Mouse (Mus musculus) hindbrain, embryonic 11.5 days (tissue): Measurements from ENCODE around the gene Kctd15. TPM values are rescaled to one million over a fixed set of nuclear protein-coding genes. Genes with fewer than 3 reads are reported as not detected.

Experiments used
- ATAC-seq: fragments of 200-750 bp; cut with Nextera tagmentation; 2 replicates; pipeline ENCODE4 v1.8.0; 2017; ENCODE audit warnings: mild to moderate bottlenecking, moderate TSS enrichment, moderate library complexity; ENCODE audit not compliant: low FRiP score
- DNase-seq: peaks from one replicate; pipeline ENCODE4 v3.0.0-alpha.2; 2015; ENCODE audit warnings: low spot score
- H3K27ac ChIP-seq: fragments of 300-500 bp; sonication (generic); 2 replicates; pipeline ENCODE4 v1.5.1; 2014; ENCODE audit warnings: mild to moderate bottlenecking, low read depth, low read length
- H3K27me3 ChIP-seq: fragments of 300-500 bp; sonication (generic); 2 replicates; pipeline ENCODE4 v1.6.1; 2014; ENCODE audit warnings: mild to moderate bottlenecking, low read length, moderate library complexity, mixed read lengths; ENCODE audit not compliant: control insufficient read depth, insufficient read depth
- H3K36me3 ChIP-seq: fragments of 300-500 bp; sonication (generic); 2 replicates; pipeline ENCODE4 v1.6.1; 2014; ENCODE audit warnings: mild to moderate bottlenecking, low read length, moderate library complexity, mixed read lengths; ENCODE audit not compliant: control insufficient read depth, insufficient read depth
- H3K4me1 ChIP-seq: fragments of 300-500 bp; sonication (generic); replicated peaks from 2 replicates; pipeline ENCODE4 v1.6.1; 2014; ENCODE audit warnings: low read length, mixed read lengths; ENCODE audit not compliant: control insufficient read depth, insufficient read depth
- H3K4me2 ChIP-seq: fragments of 300-500 bp; sonication (generic); replicated peaks from 2 replicates; pipeline ENCODE4 v1.6.1; 2014; ENCODE audit warnings: mild to moderate bottlenecking, low read depth, low read length
- H3K4me3 ChIP-seq: fragments of 300-500 bp; sonication (generic); 2 replicates; pipeline ENCODE4 v1.5.1; 2014; ENCODE audit warnings: low read depth, low read length
- H3K9ac ChIP-seq: fragments of 300-500 bp; sonication (generic); 2 replicates; pipeline ENCODE4 v1.6.1; 2014; ENCODE audit warnings: low read depth, low read length
- H3K9me3 ChIP-seq: fragments of 300-500 bp; sonication (generic); 2 replicates; pipeline ENCODE4 v1.6.1; 2016; ENCODE audit warnings: low read length; ENCODE audit not compliant: control insufficient read depth
- WGBS: fragments of 180-500 bp; shearing (Covaris S2); extraction: QIAGEN DNeasy Blood & Tissue Kit; methylation state at CpG from one replicate; pipeline ENCODE4 v1.1.7; 2014; 5-methylcytosine and 5-hydroxymethylcytosine counted together
- polyA plus RNA-seq: library from polyadenylated mRNA; unstranded; fragments of >200 nt; fragmentation: Nextera tagmentation; extraction: Ambion mirVana; gene quantifications from 2 replicates; pipeline ENCODE4 v1.2.1, GENCODE M21; 2014

The Kctd15 gene
- polyA plus RNA-seq, 1 experiment from 2014 or later = 12.2 TPM

DNA sequence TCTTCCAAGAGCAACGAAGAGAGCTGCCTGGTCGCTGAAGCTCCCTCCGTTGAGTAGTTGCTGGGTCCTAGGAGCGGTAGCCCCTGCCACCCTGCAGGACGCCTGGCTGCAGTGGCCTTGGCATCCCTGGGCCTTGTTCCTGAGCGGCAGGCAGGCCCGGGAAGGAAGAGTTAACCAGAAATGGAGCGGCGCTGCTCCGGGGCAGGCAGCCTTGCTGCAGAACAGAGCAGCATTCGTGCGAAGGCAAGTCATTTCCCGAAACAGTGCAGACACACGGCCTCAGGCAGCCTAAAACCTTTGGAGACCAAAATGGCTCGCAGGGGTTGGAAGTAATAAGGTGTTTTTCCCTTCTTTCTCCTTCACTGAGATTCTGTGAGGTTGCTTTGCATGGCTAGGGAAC lies 50.5 kb downstream of the Kctd15 start:
- DNase-seq = peak; percentile 37
- Histone ChIP-seq H3K27me3 (no peaks in the 10 kb centered on the region), H3K9me3 (no peaks in the 10 kb centered on the region), H3K9ac (no peak overlapping the region), H3K4me1 (0 out of 2 replicates have a peak, but pooled peaks cover 4% of the 10 kb centered on the region), H3K4me2 (no peak overlapping the region), H3K27ac (peak overlapping the region; percentile 7; the same call in 1 of the 2 replicates), H3K36me3 (no peaks in the 10 kb centered on the region), H3K4me3 (no peak overlapping the region)
- 24% methylated on average over 15 of the region's 15 CpGs for WGBS
- 0 out of 2 replicates have a peak, but pooled peaks have one; percentile 26 for ATAC-seq

DNA sequence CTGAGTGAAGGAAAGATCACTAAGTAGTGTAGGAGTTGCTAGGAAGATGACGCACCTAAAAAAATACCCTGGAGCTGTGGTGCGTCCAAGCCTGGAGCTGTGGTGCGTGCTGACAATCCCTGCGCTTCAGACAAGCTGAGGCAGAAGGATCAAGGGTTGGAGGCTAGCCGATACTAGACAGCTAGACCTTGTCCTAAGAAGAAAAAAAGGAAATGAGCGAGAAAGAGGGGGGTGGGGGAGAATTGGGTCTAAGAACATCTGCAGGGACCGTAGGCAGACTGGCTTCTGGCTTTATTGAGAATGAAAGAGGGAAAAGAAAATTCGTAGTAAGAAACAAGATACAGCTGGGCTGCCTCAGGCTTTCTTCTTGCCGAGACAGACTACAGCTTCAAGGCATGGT lies 58.0 kb downstream of the Kctd15 start:
- ATAC-seq (no peak), DNase-seq (no peak)
- Histone ChIP-seq H3K4me2 (no peak overlapping the region), H3K27ac (no peak overlapping the region), H3K27me3 (no peaks in the 10 kb centered on the region), H3K9ac (no peak overlapping the region), H3K4me3 (no peak overlapping the region), H3K4me1 (no peaks in the 10 kb centered on the region), H3K36me3 (no peaks in the 10 kb centered on the region), H3K9me3 (no peaks in the 10 kb centered on the region)
- WGBS = 66% methylated on average over 9 of the region's 9 CpGs

DNA sequence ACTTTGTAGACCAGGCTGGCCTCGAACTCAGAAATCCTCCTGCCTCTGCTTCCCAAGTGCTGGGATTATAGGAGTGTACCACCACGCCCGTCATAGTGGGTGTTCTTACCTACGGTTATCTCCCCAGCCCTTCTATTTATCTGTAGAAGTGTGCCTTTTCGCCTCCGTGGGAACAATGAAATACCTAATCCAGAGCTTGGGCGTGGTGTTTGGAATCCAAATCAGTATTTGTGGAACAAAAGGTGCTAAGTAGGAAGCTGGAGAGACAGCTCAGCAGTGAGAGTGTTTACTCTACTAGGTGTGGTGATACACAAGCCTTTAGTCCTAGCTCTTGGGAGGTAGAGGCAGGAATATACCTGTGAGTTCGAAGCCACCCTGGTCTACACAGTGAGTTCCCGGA lies 58.5 kb downstream of the Kctd15 start:
- DNase-seq (no peak), ATAC-seq (no peak)
- H3K27me3 ChIP-seq = no peaks in the 10 kb centered on the region
- H3K27ac ChIP-seq = no peak overlapping the region
- H3K9ac ChIP-seq = no peak overlapping the region
- WGBS = 96% methylated on average over 9 of the region's 9 CpGs
- no peaks in the 10 kb centered on the region for H3K36me3 ChIP-seq
- no peaks in the 10 kb centered on the region for H3K9me3 ChIP-seq
- no peak overlapping the region for H3K4me3 ChIP-seq
- H3K4me2 ChIP-seq = no peak overlapping the region
- no peaks in the 10 kb centered on the region for H3K4me1 ChIP-seq

GRCm38 (mm10) chr7:34596531-34597235 lies 59.8 kb downstream of the Kctd15 start:
- H3K9me3 ChIP-seq = no peaks in the 10 kb centered on the region
- ATAC-seq (no peak), DNase-seq (no peak)

DNA sequence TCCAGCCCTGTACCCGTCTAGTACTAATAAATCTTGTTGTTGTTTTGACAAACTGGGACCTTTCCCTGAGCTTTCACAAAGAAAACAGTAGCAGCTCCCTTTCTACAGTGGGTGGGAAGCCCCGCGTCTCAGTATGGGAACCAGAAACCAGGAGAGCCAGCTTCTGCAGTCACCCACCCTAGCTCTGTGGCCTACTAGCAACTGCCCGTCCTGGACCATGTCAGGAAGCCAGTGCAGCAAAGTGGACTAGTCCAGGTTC lies 61.3 kb downstream of the Kctd15 start:
- Histone ChIP-seq H3K27ac (peak overlapping the region; percentile 67; the same call in 1 of the 2 replicates), H3K36me3 (no peaks in the 10 kb centered on the region), H3K4me1 (no peaks in the 10 kb centered on the region), H3K9ac (no peak overlapping the region), H3K27me3 (no peaks in the 10 kb centered on the region), H3K4me3 (no peak overlapping the region), H3K9me3 (no peaks in the 10 kb centered on the region), H3K4me2 (no peak overlapping the region)
- WGBS = 65% methylated on average over 4 of the region's 4 CpGs
- ATAC-seq (no peak), DNase-seq (no peak)

More at GRCm38 (mm10) chr7:34596531-34597235, 59.8 kb downstream of the Kctd15 start:
- Histone ChIP-seq H3K9ac (no peak overlapping the region), H3K27me3 (no peaks in the 10 kb centered on the region), H3K27ac (no peak overlapping the region), H3K4me1 (no peaks in the 10 kb centered on the region), H3K4me2 (no peak overlapping the region), H3K36me3 (no peaks in the 10 kb centered on the region), H3K4me3 (no peak overlapping the region)
- 63% methylated on average over 14 of the region's 14 CpGs for WGBS

DNA sequence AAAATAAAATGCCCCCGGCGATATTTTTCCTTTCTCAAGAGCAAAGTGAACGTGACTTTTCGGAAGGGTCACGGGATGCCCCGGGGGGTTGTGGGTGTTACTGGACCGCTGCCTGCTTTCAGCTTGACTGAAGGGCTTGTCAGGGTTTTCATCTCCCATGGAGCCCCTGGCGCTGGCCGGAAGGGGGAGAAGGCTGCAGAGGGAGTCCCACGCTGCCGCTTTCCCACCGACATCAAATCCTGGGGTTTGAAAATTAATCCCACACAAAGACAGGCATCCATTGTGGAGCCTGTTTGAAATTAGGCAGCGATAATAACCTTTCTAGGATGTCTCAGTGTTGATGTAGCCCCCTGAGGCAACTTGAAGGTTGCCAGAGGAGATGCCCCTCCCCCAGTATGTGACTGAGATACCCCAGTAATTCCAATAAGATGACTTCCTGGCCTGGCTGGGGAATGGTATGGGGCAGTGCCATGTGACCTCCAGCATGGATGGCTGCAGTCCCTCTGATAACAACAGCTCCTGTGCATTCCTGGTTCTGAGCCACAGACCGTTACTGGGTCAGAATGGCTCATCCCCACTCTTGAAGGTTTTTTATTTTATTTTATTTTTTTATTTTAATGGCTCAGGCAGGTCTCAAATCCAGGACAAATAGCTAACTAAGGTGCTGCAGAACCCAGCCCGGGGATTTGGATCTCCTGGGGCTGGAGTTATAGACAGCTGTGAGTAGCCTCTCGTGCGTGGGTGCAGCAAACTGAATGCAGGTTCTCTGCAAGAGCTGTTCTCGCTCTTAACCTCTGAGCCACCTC lies 61.8 kb downstream of the Kctd15 start:
- peak; percentile 73 for ATAC-seq

DNA sequence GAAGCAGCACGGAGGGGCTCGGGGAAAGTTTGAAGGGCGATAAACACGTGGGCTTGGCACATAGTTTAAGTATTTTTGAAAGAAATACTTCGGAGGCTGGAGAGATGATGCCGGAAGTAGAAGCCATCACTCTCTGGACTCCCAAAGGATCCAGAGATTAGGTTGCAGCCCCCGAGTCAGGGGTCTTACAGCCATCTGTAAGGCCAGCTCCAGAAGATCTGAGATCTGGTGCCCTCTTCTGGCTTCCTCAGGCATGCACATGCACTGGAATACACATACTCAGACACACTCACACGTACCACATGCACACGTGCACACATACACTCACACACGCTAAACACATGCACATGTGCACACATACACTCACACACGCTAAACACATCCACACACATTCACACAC lies 65.8 kb downstream of the Kctd15 start:
- Histone ChIP-seq H3K27ac (no peak overlapping the region), H3K4me3 (no peak overlapping the region), H3K4me2 (no peak overlapping the region), H3K9me3 (no peaks in the 10 kb centered on the region), H3K36me3 (no peaks in the 10 kb centered on the region), H3K27me3 (no peaks in the 10 kb centered on the region), H3K9ac (no peak overlapping the region), H3K4me1 (no peaks in the 10 kb centered on the region)
- DNase-seq (no peak), ATAC-seq (no peak)
- WGBS = 95% methylated on average over 11 of the region's 11 CpGs

More for the DNA sequence above, 61.8 kb downstream of the Kctd15 start:
- Histone ChIP-seq H3K9ac (peak overlapping the region; percentile 35; the same call in 1 of the 2 replicates), H3K4me1 (no peaks in the 10 kb centered on the region), H3K27ac (peak overlapping the region; percentile 67), H3K27me3 (no peaks in the 10 kb centered on the region), H3K4me2 (peak overlapping the region; percentile 35), H3K4me3 (no peak overlapping the region), H3K36me3 (no peaks in the 10 kb centered on the region), H3K9me3 (no peaks in the 10 kb centered on the region)
- WGBS = 19% methylated on average over 18 of the region's 18 CpGs
- DNase-seq = peak; percentile 74
